Mouse (Mus musculus): Measurements from ENCODE around the gene Tbx6.
"Not testable (repeated sequence)": the region's sequence is repeated elsewhere in the genome, so short reads cannot be mapped to it uniquely, and the experiment has no call there.

The Tbx6 gene

GRCm38 (mm10) chr7:126770784-126771183 lies 10.5 kb upstream of the Tbx6 start:
- DNase-seq, result no peak

DNA sequence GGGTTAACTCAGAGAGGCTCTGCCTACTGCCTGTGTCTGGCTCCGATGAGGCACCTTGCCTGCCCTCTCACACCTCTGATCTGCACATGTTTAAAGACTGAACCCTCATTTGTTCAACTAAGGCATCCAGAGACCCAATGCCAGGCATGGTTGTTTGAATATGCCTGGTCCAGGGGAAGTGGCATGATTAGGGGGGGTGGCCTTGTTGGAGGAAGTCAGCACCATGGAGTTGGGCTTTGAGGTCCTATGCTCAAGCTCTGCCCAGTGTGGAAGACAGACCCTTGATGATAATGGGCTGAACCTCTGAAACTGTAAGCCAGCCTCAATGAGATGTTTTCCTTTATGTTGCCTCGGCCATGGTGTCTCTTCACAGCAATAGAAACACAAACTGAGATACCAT lies 7.9 kb upstream of the Tbx6 start:
- DNase-seq, result no peak

GRCm38 (mm10) chr7:126774463-126774862 lies 6.8 kb upstream of the Tbx6 start:
- DNase-seq, result no peak

GRCm38 (mm10) chr7:126775185-126775977 lies 5.9 kb upstream of the Tbx6 start:
- peak; percentile 39 to 48 for DNase-seq

DNA sequence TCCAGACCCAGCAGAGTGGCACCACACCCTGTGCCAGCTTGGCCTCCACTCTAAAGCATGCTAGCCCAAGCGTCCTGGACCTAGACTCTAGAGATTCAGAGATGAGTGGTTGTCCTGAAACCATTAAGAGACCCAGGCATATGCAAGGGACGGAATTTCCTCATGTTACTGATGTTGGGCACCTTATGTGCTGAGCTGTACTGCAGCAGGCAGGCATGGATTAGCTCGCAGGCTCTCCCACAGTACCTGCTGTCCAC lies 5.4 kb upstream of the Tbx6 start:
- no peak for DNase-seq

DNA sequence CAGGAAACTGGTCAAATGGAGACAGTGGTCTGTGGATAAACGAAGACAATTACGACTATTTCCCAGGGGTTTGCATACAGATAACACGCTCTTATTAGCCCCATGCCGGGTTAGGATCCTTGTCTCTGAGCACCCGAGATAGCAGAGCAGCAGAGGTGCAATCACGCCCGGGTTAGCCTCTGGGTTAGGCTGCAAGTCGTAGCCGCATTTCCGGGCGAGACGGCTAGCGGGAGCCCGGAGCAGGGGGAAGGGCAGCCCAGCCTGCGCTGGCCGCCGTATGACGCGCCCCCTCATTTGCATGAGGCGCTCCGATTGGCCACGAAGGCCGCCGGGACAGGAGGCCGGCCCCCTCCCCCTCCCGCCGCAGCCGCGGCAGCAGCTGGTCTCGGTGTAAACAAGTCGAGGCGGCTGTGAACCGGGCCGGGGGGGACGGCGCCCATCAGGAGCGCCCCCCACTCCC lies 4.7 kb upstream of the Tbx6 start, which contains the start of gene Ypel3:
Ypel3 (plus strand) TSS at position 358 of the 460 bp plus-strand sequence.
- peak; percentile 92 to 93 for DNase-seq

GRCm38 (mm10) chr7:126777476-126777875 lies 3.8 kb upstream of the Tbx6 start:
- no peak for DNase-seq

GRCm38 (mm10) chr7:126778147-126778546 lies 3.1 kb upstream of the Tbx6 start:
- DNase-seq, result no peak

DNA sequence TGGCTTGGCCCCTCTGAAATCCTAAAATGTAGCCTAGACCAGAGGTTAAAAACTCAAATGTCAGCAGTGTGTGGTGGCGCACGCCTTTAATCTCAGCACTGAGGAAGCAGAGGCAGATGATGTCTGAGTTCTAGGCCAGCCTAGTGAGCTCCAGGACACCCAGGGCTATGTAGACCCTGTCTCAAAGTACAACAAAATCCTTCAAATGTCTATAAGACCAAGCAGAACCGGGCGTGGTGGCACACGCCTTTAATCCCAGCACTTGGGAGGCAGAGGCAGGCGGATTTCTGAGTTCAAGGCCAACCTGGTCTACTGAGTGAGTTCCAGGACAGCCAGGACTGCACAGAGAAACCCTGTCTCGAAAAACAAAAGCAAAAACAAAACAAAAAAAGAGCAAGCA lies 2.2 kb upstream of the Tbx6 start:
- not testable (repeated sequence) for DNase-seq

GRCm38 (mm10) chr7:126779983-126780970 lies 1.0 kb upstream of the Tbx6 start:
- DNase-seq, result peak; percentile 93 to 94

GRCm38 (mm10) chr7:126781661-126782370 lies 533 bp downstream of the Tbx6 start:
- DNase-seq, result no peak

GRCm38 (mm10) chr7:126782693-126783092 lies 1.4 kb downstream of the Tbx6 start:
- no peak for DNase-seq

GRCm38 (mm10) chr7:126784469-126784868 lies 3.2 kb downstream of the Tbx6 start:
- DNase-seq, result no peak

- no peak for DNase-seq
Measured at GRCm38 (mm10) chr7:126785056-126785455, 3.8 kb downstream of the Tbx6 start.

DNA sequence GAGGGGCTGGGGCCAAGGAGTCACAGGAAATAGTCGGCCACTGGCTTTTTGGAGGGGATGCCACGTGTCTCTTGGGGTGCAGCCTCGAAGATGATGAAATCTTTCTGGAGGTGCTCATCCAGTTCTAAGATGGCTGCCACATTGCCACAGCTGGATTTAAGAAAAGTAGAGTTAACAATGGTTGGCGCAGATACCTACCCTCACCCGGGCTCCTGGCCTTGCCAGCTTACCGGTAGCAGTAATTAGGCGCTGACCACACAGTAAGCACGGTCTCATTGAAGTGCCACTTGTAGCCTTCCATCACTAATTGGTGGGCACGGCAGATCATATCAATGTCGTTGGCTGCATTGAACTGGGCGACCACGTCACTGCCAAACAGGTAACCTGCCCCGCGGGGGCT lies 4.9 kb downstream of the Tbx6 start:
- no peak for DNase-seq

GRCm38 (mm10) chr7:126789141-126789540 lies 7.9 kb downstream of the Tbx6 start:
- DNase-seq, result no peak

- peak; percentile 97 for DNase-seq
Measured at GRCm38 (mm10) chr7:126791851-126792720, 10.8 kb downstream of the Tbx6 start, which contains the start of gene Ppp4c. Ppp4c (minus strand) TSS chr7:126792496.

- DNase-seq, result no peak
Measured at GRCm38 (mm10) chr7:126792721-126793443, 11.6 kb downstream of the Tbx6 start.

DNA sequence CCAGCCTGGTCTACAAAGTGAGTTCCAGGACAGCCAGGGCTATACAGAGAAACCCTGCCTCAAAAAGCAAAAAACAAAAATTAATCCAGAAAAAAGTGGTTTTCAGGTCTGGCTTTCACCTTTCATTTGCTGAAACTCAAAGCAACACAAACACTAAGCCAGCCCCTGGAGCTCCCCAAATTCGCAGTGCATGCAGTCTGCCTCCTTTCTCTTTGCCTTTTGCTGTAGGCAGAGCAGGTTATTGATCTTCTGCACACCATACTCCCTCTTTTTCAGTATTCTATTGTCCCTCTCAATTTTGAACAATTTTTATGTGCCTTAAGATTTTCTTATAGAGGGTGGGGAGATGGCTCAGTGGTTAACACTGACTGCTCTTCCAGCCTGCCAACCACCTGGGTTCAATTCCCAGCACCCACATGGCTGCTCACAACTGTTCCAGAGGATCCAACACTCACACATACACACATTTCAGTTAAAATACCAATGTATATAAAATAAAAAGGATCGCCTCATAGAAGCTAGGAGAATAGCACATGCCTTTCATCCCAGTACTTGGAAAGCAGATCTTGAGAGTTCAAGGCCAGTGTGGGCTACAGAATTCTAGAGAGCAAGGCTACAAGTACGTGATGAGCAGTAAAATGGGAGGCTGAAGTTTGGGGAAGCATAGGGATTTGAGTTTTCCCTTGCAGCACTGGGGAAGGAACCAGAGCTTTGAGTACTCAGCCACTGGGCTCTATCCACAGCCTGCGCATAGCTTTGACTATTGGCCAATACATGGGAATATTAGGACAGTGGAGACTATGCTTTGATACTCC lies 12.4 kb downstream of the Tbx6 start:
- DNase-seq, result no peak

GRCm38 (mm10) chr7:126794271-126794605 lies 13.0 kb downstream of the Tbx6 start:
- no peak for DNase-seq

Data from B cell, adult 2 months (primary cell).